Mouse (Mus musculus): ENCODE results near the gene Med18. TPM values are rescaled to one million over a fixed set of nuclear protein-coding genes. Genes with fewer than 3 reads are reported as not detected.
"Not testable (repeated sequence)": the region's sequence is repeated elsewhere in the genome, so short reads cannot be mapped to it uniquely, and the experiment has no call there.

The Med18 gene
- polyA plus RNA-seq, 1 experiment from 2014 or later, result 17.9 TPM

DNA sequence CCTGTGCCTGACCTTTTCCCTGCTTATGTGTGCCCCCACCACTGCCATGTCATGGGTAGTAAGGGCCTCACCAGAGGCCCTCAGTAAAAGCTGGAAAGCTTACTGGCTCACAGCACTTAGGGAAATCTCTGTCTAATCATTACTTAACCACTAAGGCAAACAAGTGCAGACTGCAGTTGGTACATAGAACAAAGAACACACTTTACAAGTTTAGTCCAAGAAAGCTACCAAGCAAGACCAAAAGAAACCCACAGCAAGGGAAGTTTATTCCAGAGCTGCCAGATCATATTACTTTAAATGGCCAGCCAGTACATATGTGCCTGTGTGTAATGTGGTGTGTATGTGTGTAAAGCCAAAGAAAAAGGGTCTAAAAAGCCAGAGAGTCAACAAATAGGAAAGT lies 47.8 kb downstream of the Med18 start:
- ATAC-seq, result no peak
- H3K4me2 ChIP-seq (ENCODE audit: low read length), result no peak overlapping the region
- no peak overlapping the region for H3K9ac ChIP-seq (ENCODE audit: low read depth, low read length)
- H3K9me3 ChIP-seq (replicated peaks; ENCODE audit: control insufficient read depth, low read length, poor library complexity, severe bottlenecking), result no peaks in the 10 kb centered on the region
- H3K27me3 ChIP-seq (ENCODE audit: control insufficient read depth, insufficient read depth, low read depth, low read length), result no peaks in the 10 kb centered on the region
- no peak overlapping the region for H3K4me3 ChIP-seq (ENCODE audit: low read depth, low read length)
- no peak overlapping the region for H3K27ac ChIP-seq (ENCODE audit: low read length)
- no peaks in the 10 kb centered on the region for H3K36me3 ChIP-seq (ENCODE audit: control insufficient read depth, insufficient read depth, low read length)
- peaks cover 7% of the 10 kb centered on the region for H3K4me1 ChIP-seq (ENCODE audit: control insufficient read depth, insufficient read depth, low read length)

GRCm38 (mm10) chr4:132413257-132413656 lies 50.5 kb downstream of the Med18 start:
- not testable (repeated sequence) for ATAC-seq; H3K27ac ChIP-seq (ENCODE audit: low read length); H3K36me3 ChIP-seq (ENCODE audit: control insufficient read depth, insufficient read depth, low read length); H3K27me3 ChIP-seq (ENCODE audit: control insufficient read depth, insufficient read depth, low read depth, low read length); H3K4me3 ChIP-seq (ENCODE audit: low read depth, low read length); H3K4me1 ChIP-seq (ENCODE audit: control insufficient read depth, insufficient read depth, low read length); H3K9me3 ChIP-seq (replicated peaks; ENCODE audit: control insufficient read depth, low read length, poor library complexity, severe bottlenecking); H3K4me2 ChIP-seq (ENCODE audit: low read length); H3K9ac ChIP-seq (ENCODE audit: low read depth, low read length)
- WGBS, result 97% methylated on average over 4 of the region's 4 CpGs

DNA sequence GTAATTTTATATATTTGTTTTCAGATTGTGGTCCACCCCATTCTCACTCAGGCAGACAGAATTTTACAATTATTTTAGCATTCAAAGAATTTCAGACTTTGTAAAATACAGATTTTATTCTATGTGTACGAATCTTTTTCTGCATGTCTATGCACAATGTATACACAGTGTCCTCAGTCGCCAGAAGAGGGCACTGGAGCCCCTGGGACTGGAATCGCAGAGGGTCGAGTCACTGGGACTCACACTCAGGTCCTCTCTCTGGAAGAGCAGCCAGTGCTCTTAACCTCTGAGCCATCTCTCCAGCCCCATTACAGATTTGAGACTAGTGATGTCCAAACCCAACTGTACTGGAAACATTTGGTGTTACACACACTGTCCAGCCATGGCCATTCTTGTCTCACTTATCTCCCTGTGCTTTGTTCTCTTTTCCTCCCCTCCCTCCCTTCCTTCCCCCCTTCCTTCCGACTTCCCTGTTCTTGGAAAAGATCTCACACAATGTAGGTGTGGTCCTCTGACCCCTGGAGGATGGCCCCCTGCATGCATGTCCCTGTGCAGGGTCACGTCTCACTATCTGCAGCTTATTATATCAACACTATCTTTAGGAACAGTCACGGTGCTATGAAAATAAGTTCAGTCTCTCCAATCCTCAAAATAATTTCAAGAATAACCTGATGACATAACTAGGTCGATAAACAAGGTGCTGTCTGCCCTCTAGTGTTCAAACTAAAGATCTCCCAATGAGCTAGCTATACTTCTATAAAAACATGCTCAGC lies 52.2 kb downstream of the Med18 start:
- Histone ChIP-seq H3K4me2 (ENCODE audit: low read length) (no peak overlapping the region), H3K36me3 (ENCODE audit: control insufficient read depth, insufficient read depth, low read length) (no peaks in the 10 kb centered on the region), H3K9me3 (replicated peaks; ENCODE audit: control insufficient read depth, low read length, poor library complexity, severe bottlenecking) (no peaks in the 10 kb centered on the region), H3K9ac (ENCODE audit: low read depth, low read length) (no peak overlapping the region), H3K4me1 (ENCODE audit: control insufficient read depth, insufficient read depth, low read length) (no peaks in the 10 kb centered on the region), H3K27me3 (ENCODE audit: control insufficient read depth, insufficient read depth, low read depth, low read length) (no peaks in the 10 kb centered on the region), H3K4me3 (ENCODE audit: low read depth, low read length) (no peak overlapping the region), H3K27ac (ENCODE audit: low read length) (no peak overlapping the region)
- no peak for ATAC-seq
- WGBS, result 55% methylated on average over 8 of the region's 8 CpGs

GRCm38 (mm10) chr4:132409587-132410229 lies 54.0 kb downstream of the Med18 start:
- H3K27me3 ChIP-seq (ENCODE audit: control insufficient read depth, insufficient read depth, low read depth, low read length), result no peaks in the 10 kb centered on the region
- no peak overlapping the region for H3K4me2 ChIP-seq (ENCODE audit: low read length)
- WGBS, result 95% methylated on average over 4 of the region's 4 CpGs
- no peak overlapping the region for H3K9ac ChIP-seq (ENCODE audit: low read depth, low read length)
- no peak overlapping the region for H3K27ac ChIP-seq (ENCODE audit: low read length)
- no peaks in the 10 kb centered on the region for H3K9me3 ChIP-seq (replicated peaks; ENCODE audit: control insufficient read depth, low read length, poor library complexity, severe bottlenecking)
- no peak for ATAC-seq
- no peaks in the 10 kb centered on the region for H3K4me1 ChIP-seq (ENCODE audit: control insufficient read depth, insufficient read depth, low read length)
- H3K36me3 ChIP-seq (ENCODE audit: control insufficient read depth, insufficient read depth, low read length), result no peaks in the 10 kb centered on the region
- no peak overlapping the region for H3K4me3 ChIP-seq (ENCODE audit: low read depth, low read length)

Other genes starting within 250 kb of the Med18 start
- 40.0 and 41.1 TPM in 2 replicates for gene Gmeb1, start 202.3 kb downstream of the Med18 start, polyA plus RNA-seq (2015; fragmentation: Nextera tagmentation; extraction: Ambion mirVana)
- 42.8 and 45.2 TPM in 2 replicates for gene Taf12, start 189.5 kb downstream of the Med18 start, polyA plus RNA-seq (2015; fragmentation: Nextera tagmentation; extraction: Ambion mirVana)
- 2.1 and 2.9 TPM in 2 replicates for gene Rab42, start 160.5 kb downstream of the Med18 start, polyA plus RNA-seq (2015; fragmentation: Nextera tagmentation; extraction: Ambion mirVana)
- 76.3 and 76.6 TPM in 2 replicates for gene Trnau1ap, start 134.4 kb downstream of the Med18 start, polyA plus RNA-seq (2015; fragmentation: Nextera tagmentation; extraction: Ambion mirVana)
- 29.8 and 30.8 TPM in 2 replicates for gene Rcc1, start 110.3 kb downstream of the Med18 start, polyA plus RNA-seq (2015; fragmentation: Nextera tagmentation; extraction: Ambion mirVana)
- 7.1 and 8.3 TPM in 2 replicates for gene Phactr4, start 41.4 kb downstream of the Med18 start, polyA plus RNA-seq (2015; fragmentation: Nextera tagmentation; extraction: Ambion mirVana)
- 9.2 and 10.0 TPM in 2 replicates for gene Sesn2, start 46.6 kb upstream of the Med18 start, polyA plus RNA-seq (2015; fragmentation: Nextera tagmentation; extraction: Ambion mirVana)
- gene Atpif1, start 69.7 kb upstream of the Med18 start, polyA plus RNA-seq (2015; fragmentation: Nextera tagmentation; extraction: Ambion mirVana), result 1,190 and 1,253 TPM in 2 replicates
- 138 and 153 TPM in 2 replicates for gene Dnajc8, start 71.6 kb upstream of the Med18 start, polyA plus RNA-seq (2015; fragmentation: Nextera tagmentation; extraction: Ambion mirVana)
- gene Ptafr, start 100.1 kb upstream of the Med18 start, polyA plus RNA-seq (2015; fragmentation: Nextera tagmentation; extraction: Ambion mirVana), result 0.36 and 0.54 TPM in 2 replicates
- 11.2 and 15.0 TPM in 2 replicates for gene Eya3, start 175.1 kb upstream of the Med18 start, polyA plus RNA-seq (2015; fragmentation: Nextera tagmentation; extraction: Ambion mirVana)

Data from midbrain, embryonic 16.5 days (tissue).